Mouse (Mus musculus) limb, embryonic 13.5 days (tissue): ENCODE measurements at regions not wholly inside any gene's neighbourhood (a gene's known extent, or its start where the extent isn't known, plus 50 kb on each side); places are given as distances from the start of the nearest gene placed in this dataset.

Experiments used
- ATAC-seq: fragments of 200-750 bp; cut with Nextera tagmentation; 2 replicates; pipeline ENCODE4 v1.8.0; 2017; ENCODE audit warnings: low read depth, moderate number of reproducible peaks, moderate TSS enrichment; ENCODE audit not compliant: low FRiP score
- H3K27ac ChIP-seq: fragments of 300-500 bp; sonication (generic); 2 replicates; pipeline ENCODE4 v1.5.1; 2015; ENCODE audit warnings: inconsistent platforms, mild to moderate bottlenecking, moderate library complexity
- H3K27me3 ChIP-seq: fragments of 300-500 bp; sonication (generic); 2 replicates; pipeline ENCODE4 v1.6.1; 2015; ENCODE audit warnings: mild to moderate bottlenecking, inconsistent platforms
- H3K36me3 ChIP-seq: fragments of 300-500 bp; sonication (generic); 2 replicates; pipeline ENCODE4 v1.6.1; 2015; ENCODE audit warnings: inconsistent platforms, mild to moderate bottlenecking, moderate library complexity
- H3K4me1 ChIP-seq: fragments of 300-500 bp; sonication (generic); 2 replicates; pipeline ENCODE4 v1.6.1; 2015; ENCODE audit warnings: inconsistent platforms
- H3K4me2 ChIP-seq: fragments of 300-500 bp; sonication (generic); replicated peaks from 2 replicates; pipeline ENCODE4 v1.6.1; 2015; ENCODE audit warnings: inconsistent platforms, mild to moderate bottlenecking, moderate library complexity
- H3K4me3 ChIP-seq: fragments of 300-500 bp; sonication (generic); 2 replicates; pipeline ENCODE4 v1.5.1; 2015; ENCODE audit warnings: moderate library complexity, mild to moderate bottlenecking, inconsistent platforms
- H3K9ac ChIP-seq: fragments of 300-500 bp; sonication (generic); 2 replicates; pipeline ENCODE4 v1.6.1; 2015; ENCODE audit warnings: mild to moderate bottlenecking, inconsistent platforms
- H3K9me3 ChIP-seq: fragments of 300-500 bp; sonication (generic); 2 replicates; pipeline ENCODE4 v1.6.1; 2016; ENCODE audit warnings: inconsistent platforms
- WGBS: fragments of 180-500 bp; shearing (Covaris S2); methylation state at CpG from one replicate; pipeline ENCODE4 v1.1.7; 2015; 5-methylcytosine and 5-hydroxymethylcytosine counted together

DNA sequence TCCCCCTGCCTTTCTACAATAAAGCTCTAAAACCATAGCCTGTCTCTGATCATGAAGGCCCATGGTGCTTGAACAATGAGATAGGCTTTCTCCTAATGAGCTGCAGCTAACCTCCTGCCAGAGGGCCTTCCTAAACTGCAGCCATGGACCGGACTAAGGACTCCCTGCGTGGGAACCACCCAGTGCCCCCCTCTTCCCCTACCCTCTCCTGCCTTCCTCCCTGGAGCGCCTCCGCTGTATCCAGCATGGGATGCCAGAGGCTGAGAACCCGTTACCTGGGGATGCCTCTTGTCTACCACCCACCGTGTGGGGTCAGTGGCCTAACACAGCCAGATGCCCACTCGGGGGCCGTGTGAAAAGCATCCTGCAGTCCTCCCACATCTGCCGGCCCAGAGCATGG, 51.7 kb upstream of the Wls start:
- 68% methylated on average over 9 of the region's 9 CpGs for WGBS
- no peak overlapping the region for H3K4me3 ChIP-seq
- ATAC-seq = no peak

More for the DNA sequence above, 51.7 kb upstream of the Wls start:
- no peak overlapping the region for H3K4me2 ChIP-seq
- no peaks in the 10 kb centered on the region for H3K36me3 ChIP-seq
- no peak overlapping the region for H3K9ac ChIP-seq
- no peaks in the 10 kb centered on the region for H3K4me1 ChIP-seq
- H3K27me3 ChIP-seq = no peaks in the 10 kb centered on the region
- no peak overlapping the region for H3K27ac ChIP-seq
- no peaks in the 10 kb centered on the region for H3K9me3 ChIP-seq
